Mouse (Mus musculus) kidney, embryonic 15.5 days (tissue): ENCODE results near the gene Smpd4. TPM values are rescaled to one million over a fixed set of nuclear protein-coding genes. Genes with fewer than 3 reads are reported as not detected.

Experiments used
- ATAC-seq: fragments of 200-750 bp; cut with Nextera tagmentation; replicated peaks from 2 replicates; pipeline ENCODE4 v1.8.0; 2017; ENCODE audit warnings: moderate TSS enrichment; ENCODE audit not compliant: low FRiP score
- H3K27ac ChIP-seq: fragments of 300-500 bp; sonication (generic); 2 replicates; pipeline ENCODE4 v1.5.1; 2015; ENCODE audit warnings: mild to moderate bottlenecking, inconsistent platforms
- H3K27me3 ChIP-seq: fragments of 300-500 bp; sonication (generic); 2 replicates; pipeline ENCODE4 v1.6.1; 2015; ENCODE audit warnings: inconsistent platforms
- H3K36me3 ChIP-seq: fragments of 300-500 bp; sonication (generic); 2 replicates; pipeline ENCODE4 v1.6.1; 2015; ENCODE audit warnings: inconsistent platforms
- H3K4me1 ChIP-seq: fragments of 300-500 bp; sonication (generic); 2 replicates; pipeline ENCODE4 v1.6.1; 2015; ENCODE audit warnings: inconsistent platforms
- H3K4me2 ChIP-seq: fragments of 300-500 bp; sonication (generic); 2 replicates; pipeline ENCODE4 v1.6.1; 2015; ENCODE audit warnings: moderate library complexity, mild to moderate bottlenecking, inconsistent platforms
- H3K4me3 ChIP-seq: fragments of 300-500 bp; sonication (generic); replicated peaks from 2 replicates; pipeline ENCODE4 v1.5.1; 2015; ENCODE audit warnings: mild to moderate bottlenecking, inconsistent platforms
- H3K9ac ChIP-seq: fragments of 300-500 bp; sonication (generic); 2 replicates; pipeline ENCODE4 v1.6.1; 2015; ENCODE audit warnings: mild to moderate bottlenecking, inconsistent platforms
- H3K9me3 ChIP-seq: fragments of 300-500 bp; sonication (generic); replicated peaks from 2 replicates; pipeline ENCODE4 v1.6.1; 2016; ENCODE audit warnings: inconsistent platforms
- WGBS: fragments of 180-500 bp; shearing (Covaris S2); methylation state at CpG from one replicate; pipeline ENCODE4 v1.1.7; 2015; ENCODE audit warnings: mixed read lengths; 5-methylcytosine and 5-hydroxymethylcytosine counted together
- polyA plus RNA-seq: library from polyadenylated mRNA; unstranded; fragments of >200 nt; fragmentation: Nextera tagmentation; extraction: Ambion mirVana; gene quantifications from 2 replicates; pipeline ENCODE4 v1.2.1, GENCODE M21; 2015

Smpd4 gene
- polyA plus RNA-seq, 1 experiment from 2014 or later = 42.6 TPM

- no peaks in the 10 kb centered on the region for H3K4me1 ChIP-seq
- H3K36me3 ChIP-seq = peaks cover 77% of the 10 kb centered on the region
- H3K4me3 ChIP-seq = no peak overlapping the region
- H3K4me2 ChIP-seq = no peak overlapping the region
- H3K9me3 ChIP-seq = no peaks in the 10 kb centered on the region
- H3K9ac ChIP-seq = no peak overlapping the region
- no peak overlapping the region for H3K27ac ChIP-seq
- no peaks in the 10 kb centered on the region for H3K27me3 ChIP-seq
- ATAC-seq = no peak
- WGBS = 92% methylated on average over 9 of the region's 9 CpGs
Measured at GRCm38 (mm10) chr16:17640706-17641105, 21.6 kb downstream of the Smpd4 start.

DNA sequence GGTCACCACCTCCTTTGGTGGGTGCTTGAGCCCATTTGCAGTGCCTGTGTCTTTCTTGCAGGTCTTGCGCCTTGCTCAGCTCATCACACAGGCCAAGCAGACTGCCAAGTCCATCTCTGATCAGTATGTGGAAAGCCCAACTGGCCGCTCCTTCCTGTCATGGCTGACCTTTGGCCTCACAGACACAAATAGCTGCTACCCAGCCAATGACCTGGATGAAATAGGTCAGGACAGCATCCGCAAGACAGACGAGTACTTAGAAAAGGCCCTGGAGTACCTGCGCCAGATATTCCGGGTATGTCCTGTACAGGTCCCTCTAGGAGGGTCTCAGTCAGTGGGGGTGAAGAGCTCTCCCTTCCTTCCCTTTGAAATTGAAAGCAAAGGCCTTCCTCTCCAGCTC lies 22.1 kb downstream of the Smpd4 start:
- Histone ChIP-seq H3K9ac (no peak overlapping the region), H3K4me1 (peaks cover 4% of the 10 kb centered on the region), H3K27me3 (no peaks in the 10 kb centered on the region), H3K9me3 (no peaks in the 10 kb centered on the region), H3K4me3 (no peak overlapping the region), H3K36me3 (peaks cover 72% of the 10 kb centered on the region), H3K27ac (no peak overlapping the region), H3K4me2 (no peak overlapping the region)
- no peak for ATAC-seq
- WGBS = 84% methylated on average over 6 of the region's 6 CpGs

- no peak overlapping the region for H3K9ac ChIP-seq
- H3K4me2 ChIP-seq = no peak overlapping the region
- no peak overlapping the region for H3K4me3 ChIP-seq
- ATAC-seq = no peak
- peaks cover 66% of the 10 kb centered on the region for H3K36me3 ChIP-seq
- no peaks in the 10 kb centered on the region for H3K27me3 ChIP-seq
- H3K4me1 ChIP-seq = peaks cover 12% of the 10 kb centered on the region
- H3K27ac ChIP-seq = no peak overlapping the region
- 88% methylated on average over 8 of the region's 8 CpGs for WGBS
- H3K9me3 ChIP-seq = no peaks in the 10 kb centered on the region
Measured at GRCm38 (mm10) chr16:17642311-17642710, 23.2 kb downstream of the Smpd4 start.

GRCm38 (mm10) chr16:17643437-17643990 lies 24.4 kb downstream of the Smpd4 start:
- Histone ChIP-seq H3K36me3 (peaks cover 54% of the 10 kb centered on the region), H3K27me3 (no peaks in the 10 kb centered on the region)
- WGBS = 93% methylated on average over 4 of the region's 4 CpGs

DNA sequence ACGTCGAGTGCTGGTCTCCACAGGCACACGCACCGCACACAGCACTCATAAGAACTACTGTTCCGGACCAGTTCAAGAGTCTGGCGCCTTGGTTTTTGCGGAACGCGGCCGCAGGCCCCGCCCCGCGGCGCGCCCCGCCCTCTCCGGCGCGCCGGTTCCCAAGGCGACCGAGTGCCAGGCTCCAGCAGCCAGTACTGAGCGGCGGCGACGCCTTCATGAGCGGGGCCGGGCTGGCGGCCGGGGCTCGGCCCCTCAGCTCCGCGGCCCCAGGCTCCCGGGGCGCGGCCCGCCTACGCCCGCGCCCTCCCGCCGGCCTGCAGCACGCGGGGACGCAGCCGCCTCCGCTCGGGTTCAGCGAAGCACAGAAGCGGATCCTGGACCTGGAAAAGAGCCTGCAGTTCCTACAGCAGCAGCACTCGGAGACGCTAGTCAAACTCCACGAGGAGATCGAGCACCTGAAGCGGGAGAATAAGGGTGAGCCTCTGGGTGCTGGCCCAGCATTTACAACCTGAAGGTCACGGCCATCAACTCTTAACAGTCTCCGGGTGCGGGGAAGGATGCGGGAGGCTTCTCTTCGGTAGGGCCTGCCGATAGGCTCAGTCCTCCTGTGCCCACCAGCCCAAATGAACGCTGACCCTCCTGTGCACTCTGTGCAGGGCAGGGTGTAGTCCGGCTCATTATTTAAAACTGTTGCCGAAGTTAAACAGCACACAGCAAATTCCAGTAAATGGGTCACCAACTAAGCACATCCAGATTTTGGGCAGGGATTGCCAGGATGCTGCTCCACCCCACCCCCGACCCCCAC lies 27.4 kb downstream of the Smpd4 start, which contains the start of gene Ccdc74a:
Gene Ccdc74a, plus strand, starts transcription at position 161 of the 805 bp plus-strand sequence.
- Histone ChIP-seq H3K9me3 (no peaks in the 10 kb centered on the region), H3K27me3 (no peaks in the 10 kb centered on the region), H3K36me3 (peaks cover 48% of the 10 kb centered on the region), H3K27ac (peak within 1 kb of the TSS; percentile 64), H3K4me3 (peak within 1 kb of the TSS; percentile 65), H3K9ac (peak within 1 kb of the TSS; percentile 49), H3K4me2 (peak within 1 kb of the TSS; percentile 93), H3K4me1 (peaks cover 14% of the 10 kb centered on the region)
- WGBS = 2% methylated on average over 65 of the region's 65 CpGs
- ATAC-seq = peak; percentile 97

More at GRCm38 (mm10) chr16:17643437-17643990, 24.4 kb downstream of the Smpd4 start:
- Histone ChIP-seq H3K9me3 (no peaks in the 10 kb centered on the region), H3K27ac (no peak overlapping the region), H3K4me1 (peaks cover 14% of the 10 kb centered on the region), H3K4me3 (no peak overlapping the region), H3K4me2 (no peak overlapping the region), H3K9ac (no peak overlapping the region)
- no peak for ATAC-seq

GRCm38 (mm10) chr16:17647156-17647555 lies 28.0 kb downstream of the Smpd4 start:
- no peak overlapping the region; the same call in 1 of the 2 replicates for H3K27ac ChIP-seq

GRCm38 (mm10) chr16:17647566-17648340 lies 28.6 kb downstream of the Smpd4 start:
- no peak overlapping the region for H3K27ac ChIP-seq
- peaks cover 14% of the 10 kb centered on the region for H3K4me1 ChIP-seq
- no peak; the same call in 1 of the 2 replicates for ATAC-seq
- 88% methylated on average over 10 of the region's 10 CpGs for WGBS
- H3K4me3 ChIP-seq = no peak overlapping the region
- H3K4me2 ChIP-seq = no peak overlapping the region
- peaks cover 50% of the 10 kb centered on the region for H3K36me3 ChIP-seq
- no peak overlapping the region for H3K9ac ChIP-seq
- H3K9me3 ChIP-seq = no peaks in the 10 kb centered on the region
- no peaks in the 10 kb centered on the region for H3K27me3 ChIP-seq

More at GRCm38 (mm10) chr16:17647156-17647555, 28.0 kb downstream of the Smpd4 start:
- H3K4me2 ChIP-seq = peak overlapping the region; percentile 93
- no peaks in the 10 kb centered on the region for H3K9me3 ChIP-seq
- H3K27me3 ChIP-seq = no peaks in the 10 kb centered on the region
- H3K9ac ChIP-seq = peak overlapping the region; percentile 49
- H3K4me1 ChIP-seq = peaks cover 14% of the 10 kb centered on the region
- peaks cover 50% of the 10 kb centered on the region for H3K36me3 ChIP-seq
- peak overlapping the region; percentile 65 for H3K4me3 ChIP-seq
- 19% methylated on average over 1 of the region's 1 CpGs for WGBS
- no peak; the same call in 1 of the 2 replicates for ATAC-seq

GRCm38 (mm10) chr16:17649925-17650605 lies 30.9 kb downstream of the Smpd4 start:
- no peak for ATAC-seq
- 89% methylated on average over 16 of the region's 16 CpGs for WGBS

GRCm38 (mm10) chr16:17650711-17651110 lies 31.6 kb downstream of the Smpd4 start:
- H3K9me3 ChIP-seq = no peaks in the 10 kb centered on the region
- peaks cover 14% of the 10 kb centered on the region for H3K4me1 ChIP-seq
- no peak overlapping the region for H3K9ac ChIP-seq
- H3K27me3 ChIP-seq = no peaks in the 10 kb centered on the region
- 98% methylated on average over 1 of the region's 1 CpGs for WGBS
- H3K4me3 ChIP-seq = no peak overlapping the region
- H3K4me2 ChIP-seq = no peak overlapping the region
- H3K36me3 ChIP-seq = peaks cover 66% of the 10 kb centered on the region
- H3K27ac ChIP-seq = no peak overlapping the region
- ATAC-seq = no peak

More at GRCm38 (mm10) chr16:17649925-17650605, 30.9 kb downstream of the Smpd4 start:
- peaks cover 60% of the 10 kb centered on the region for H3K36me3 ChIP-seq
- no peak overlapping the region for H3K4me2 ChIP-seq
- no peak overlapping the region for H3K4me3 ChIP-seq
- H3K9ac ChIP-seq = no peak overlapping the region
- H3K27ac ChIP-seq = no peak overlapping the region
- peaks cover 14% of the 10 kb centered on the region for H3K4me1 ChIP-seq
- no peaks in the 10 kb centered on the region for H3K27me3 ChIP-seq
- no peaks in the 10 kb centered on the region for H3K9me3 ChIP-seq

- Histone ChIP-seq H3K9me3 (no peaks in the 10 kb centered on the region), H3K9ac (no peak overlapping the region), H3K36me3 (peaks cover 84% of the 10 kb centered on the region), H3K4me1 (0 out of 2 replicates have a peak, but pooled peaks cover under 1% of the 10 kb centered on the region), H3K4me2 (no peak overlapping the region), H3K27me3 (no peaks in the 10 kb centered on the region), H3K4me3 (no peak overlapping the region), H3K27ac (no peak overlapping the region)
- ATAC-seq = no peak
- 98% methylated on average over 4 of the region's 4 CpGs for WGBS
Measured at GRCm38 (mm10) chr16:17652607-17653006, 33.5 kb downstream of the Smpd4 start.

- 90% methylated on average over 5 of the region's 5 CpGs for WGBS
- no peaks in the 10 kb centered on the region for H3K9me3 ChIP-seq
- no peak overlapping the region for H3K9ac ChIP-seq
- no peak for ATAC-seq
- no peaks in the 10 kb centered on the region for H3K4me1 ChIP-seq
- H3K4me2 ChIP-seq = no peak overlapping the region
- no peak overlapping the region for H3K27ac ChIP-seq
- H3K36me3 ChIP-seq = peaks cover 92% of the 10 kb centered on the region
- H3K27me3 ChIP-seq = no peaks in the 10 kb centered on the region
- no peak overlapping the region for H3K4me3 ChIP-seq
Measured at GRCm38 (mm10) chr16:17653601-17654000, 34.4 kb downstream of the Smpd4 start.
